Mouse (Mus musculus) T-cell, adult 2 months (primary cell): ENCODE data around the gene Ttc23.

Experiments used
- DNase-seq: peaks from one replicate; pipeline ENCODE4 v3.0.0; 2022; ENCODE audit warnings: low spot score

The Ttc23 gene

GRCm38 (mm10) chr7:67644833-67645680, 2.2 kb upstream of the Ttc23 start, which contains the start of gene Lrrc28:
TSS of gene Lrrc28 (minus strand) at chr7:67645268.
- DNase-seq, result peak; percentile 98

GRCm38 (mm10) chr7:67645681-67646014, 1.6 kb upstream of the Ttc23 start:
- DNase-seq, result no peak

GRCm38 (mm10) chr7:67646131-67646530, 1.1 kb upstream of the Ttc23 start:
- no peak for DNase-seq

GRCm38 (mm10) chr7:67648376-67648775, 1.2 kb downstream of the Ttc23 start:
- no peak for DNase-seq

GRCm38 (mm10) chr7:67652211-67652610, 5.0 kb downstream of the Ttc23 start:
- DNase-seq, result no peak

GRCm38 (mm10) chr7:67654668-67655067, 7.5 kb downstream of the Ttc23 start:
- DNase-seq, result no peak

GRCm38 (mm10) chr7:67655186-67655585, 8.0 kb downstream of the Ttc23 start:
- no peak for DNase-seq

- DNase-seq, result no peak
These were observed 10.9 kb downstream of the Ttc23 start for GRCm38 (mm10) chr7:67658110-67658509.

GRCm38 (mm10) chr7:67662424-67662823, 15.2 kb downstream of the Ttc23 start:
- no peak for DNase-seq

- no peak for DNase-seq
These were observed 16.9 kb downstream of the Ttc23 start for GRCm38 (mm10) chr7:67663981-67664694.

- no peak for DNase-seq
These were observed 23.8 kb downstream of the Ttc23 start for GRCm38 (mm10) chr7:67670965-67671364.

GRCm38 (mm10) chr7:67672650-67673049, 25.4 kb downstream of the Ttc23 start:
- DNase-seq, result peak; percentile 76

- DNase-seq, result no peak
These were observed 26.4 kb downstream of the Ttc23 start for GRCm38 (mm10) chr7:67673656-67674055.

- DNase-seq, result no peak
These were observed 31.8 kb downstream of the Ttc23 start for GRCm38 (mm10) chr7:67678878-67679499.

- no peak for DNase-seq
These were observed 33.9 kb downstream of the Ttc23 start for GRCm38 (mm10) chr7:67681078-67681477.

GRCm38 (mm10) chr7:67683006-67683405, 35.8 kb downstream of the Ttc23 start:
- no peak for DNase-seq

GRCm38 (mm10) chr7:67686545-67686944, 39.3 kb downstream of the Ttc23 start:
- no peak for DNase-seq

GRCm38 (mm10) chr7:67688281-67688680, 41.1 kb downstream of the Ttc23 start:
- DNase-seq, result no peak

GRCm38 (mm10) chr7:67689793-67690192, 42.6 kb downstream of the Ttc23 start:
- DNase-seq, result no peak

- DNase-seq, result no peak
These were observed 43.8 kb downstream of the Ttc23 start for GRCm38 (mm10) chr7:67691036-67691435.

- DNase-seq, result no peak
These were observed 44.9 kb downstream of the Ttc23 start for GRCm38 (mm10) chr7:67692141-67692540.

- no peak for DNase-seq
These were observed 45.8 kb downstream of the Ttc23 start for GRCm38 (mm10) chr7:67692791-67693538.
